Mouse (Mus musculus): ENCODE data around the gene Haus4.

Gene Haus4

GRCm38 (mm10) chr14:54494234-54494633 is 60.2 kb downstream of the Haus4 start:
- DNase-seq = peak; percentile 86

DNA sequence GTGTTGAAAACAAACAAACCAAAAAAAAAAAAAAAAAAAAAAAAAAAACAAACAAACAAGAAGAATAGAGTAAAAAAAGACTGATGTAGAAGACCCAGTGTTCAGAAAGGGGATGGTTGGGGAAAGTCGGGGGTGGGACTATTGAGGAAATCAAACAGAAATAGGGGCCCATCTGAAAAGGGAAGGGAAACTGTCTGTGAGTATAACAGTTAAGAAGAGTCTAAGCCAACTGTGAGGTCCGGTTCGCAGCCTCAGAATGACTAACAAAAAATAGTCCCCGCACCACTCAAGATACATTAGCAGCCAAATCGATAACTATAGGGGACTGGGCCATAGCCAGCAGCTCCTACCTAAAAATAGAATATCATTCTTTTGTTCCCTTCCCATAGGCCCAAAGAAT is 61.2 kb downstream of the Haus4 start:
- DNase-seq = no peak

DNA sequence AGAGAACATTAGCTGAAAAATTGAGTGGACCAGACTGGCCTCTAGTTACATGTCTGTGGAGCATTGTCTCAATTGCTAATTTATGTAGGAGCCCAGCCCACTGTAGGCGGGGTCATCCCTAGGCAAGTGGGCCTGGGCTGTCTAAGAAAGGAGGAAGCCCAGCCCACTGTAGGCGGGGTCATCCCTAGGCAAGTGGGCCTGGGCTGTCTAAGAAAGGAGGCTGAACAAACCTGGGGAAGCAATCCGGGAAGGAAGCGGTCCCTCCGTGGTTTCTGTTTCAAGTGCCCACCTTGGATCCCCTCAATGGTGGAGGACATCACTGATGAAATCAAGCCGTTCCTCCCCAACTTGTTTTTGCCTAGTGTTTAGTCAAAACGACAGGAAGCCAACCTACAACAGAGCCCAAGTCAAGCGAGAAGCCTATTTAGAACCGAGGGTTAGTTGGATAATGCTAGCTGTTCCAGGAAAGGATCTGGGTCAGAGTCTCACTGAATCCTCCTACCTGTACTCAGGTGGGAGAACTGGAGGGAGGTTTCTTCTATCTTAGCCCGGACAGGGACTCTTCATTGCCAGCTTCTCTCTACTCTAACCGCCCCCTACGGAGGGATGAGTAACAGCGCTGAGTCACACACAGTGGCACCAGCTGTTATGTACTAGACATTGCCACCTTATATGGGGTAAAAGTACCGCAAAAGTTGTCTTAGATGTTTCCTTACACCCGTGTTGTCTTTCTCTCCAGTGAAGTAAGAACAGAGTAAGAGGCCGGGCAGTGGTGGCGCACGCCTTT is 61.9 kb downstream of the Haus4 start:
- peak; percentile 58 for DNase-seq

All from lung, postnatal 36 days (tissue).